Mouse (Mus musculus) right cerebral cortex, adult 18-20 months (tissue): ENCODE measurements around the gene Rtn1.
A peak's percentile ranks its signal among the peaks of the same experiment; 100 is the strongest.

Experiments
- DNase-seq: peaks from one replicate; pipeline ENCODE4 v3.0.0; 2022; ENCODE audit warnings: mixed read lengths

Gene Rtn1

DNA sequence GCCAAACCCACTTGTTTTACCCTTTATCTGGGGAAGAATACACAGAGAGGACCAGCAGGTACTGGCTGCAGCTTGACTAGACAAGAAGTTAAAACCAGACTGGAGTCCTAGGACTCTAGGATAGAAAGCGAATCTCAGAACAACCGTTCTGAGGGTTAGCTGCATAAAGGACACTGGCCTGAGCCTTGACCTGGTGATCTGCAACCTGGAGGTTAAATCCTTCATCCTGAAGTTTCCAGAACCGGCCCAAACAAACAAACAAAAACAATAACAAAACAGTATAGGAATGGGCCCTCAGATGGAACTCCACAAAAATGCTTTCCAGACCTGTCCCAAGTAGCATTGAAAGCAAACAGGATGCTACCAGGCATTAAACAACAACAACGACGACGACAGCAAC lies at the start of gene Rtn1:
Gene Rtn1 (minus strand): TSS at position 101 of the 400 bp plus-strand sequence.
- no peak for DNase-seq

DNA sequence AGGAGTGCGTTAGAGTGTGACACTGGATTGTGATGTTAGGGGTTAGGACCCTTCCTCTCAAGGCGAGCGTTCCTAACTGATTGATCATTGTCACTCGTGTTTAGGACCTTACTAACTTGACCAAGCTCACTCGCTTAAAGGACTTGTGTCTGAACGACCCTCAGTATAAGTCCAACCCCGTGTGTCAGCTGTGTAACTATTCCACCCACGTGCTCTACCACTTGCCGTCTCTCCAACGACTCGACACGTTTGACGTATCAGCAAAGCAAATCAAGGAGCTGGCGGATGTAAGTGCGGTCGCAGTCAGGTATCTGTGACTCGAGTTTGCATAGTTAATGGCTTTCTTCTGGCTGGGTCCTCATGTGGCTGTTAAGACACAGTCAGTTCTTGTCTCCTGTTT lies 45.1 kb upstream of the Rtn1 start:
- DNase-seq: no peak

DNA sequence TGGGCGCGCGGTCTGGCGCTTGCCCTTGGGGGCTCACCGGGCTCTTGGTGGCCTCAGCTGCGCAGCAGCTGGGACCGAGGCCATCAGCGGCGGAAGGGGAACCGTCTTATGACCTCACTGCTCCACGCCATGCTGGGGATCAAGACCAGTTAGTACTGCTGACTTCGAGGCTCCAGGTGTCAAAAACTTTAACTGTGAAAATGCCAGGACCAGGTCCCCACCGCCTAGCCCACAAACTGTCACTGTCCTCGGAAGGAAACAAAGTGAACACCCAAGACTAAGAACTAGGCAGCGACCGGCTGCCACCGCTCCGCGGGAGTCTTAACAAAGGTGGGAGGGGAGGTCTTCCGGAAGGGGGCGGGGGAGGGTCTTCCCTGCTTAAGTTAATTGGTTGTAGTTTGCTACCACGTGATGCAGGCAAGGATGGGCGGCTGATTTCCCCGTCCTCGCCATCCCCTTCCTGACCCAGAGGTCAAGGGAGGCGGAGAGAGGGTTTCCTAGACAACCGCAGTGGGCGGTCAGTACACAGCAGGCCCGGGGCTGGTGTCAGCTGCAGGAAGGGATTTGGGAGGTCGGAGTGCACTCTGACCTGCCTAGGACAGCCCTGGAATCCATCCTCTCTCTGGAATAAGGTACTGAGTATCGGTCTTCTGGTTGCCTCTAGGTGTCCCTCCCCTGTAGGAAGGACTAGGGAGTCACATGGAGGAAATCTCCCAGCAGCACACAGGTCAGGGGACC lies 33.2 kb upstream of the Rtn1 start, which contains the start of gene Lrrc9:
Gene Lrrc9 (plus strand): TSS at position 28 of the 738 bp plus-strand sequence.
- peak; percentile 31 for DNase-seq

DNA sequence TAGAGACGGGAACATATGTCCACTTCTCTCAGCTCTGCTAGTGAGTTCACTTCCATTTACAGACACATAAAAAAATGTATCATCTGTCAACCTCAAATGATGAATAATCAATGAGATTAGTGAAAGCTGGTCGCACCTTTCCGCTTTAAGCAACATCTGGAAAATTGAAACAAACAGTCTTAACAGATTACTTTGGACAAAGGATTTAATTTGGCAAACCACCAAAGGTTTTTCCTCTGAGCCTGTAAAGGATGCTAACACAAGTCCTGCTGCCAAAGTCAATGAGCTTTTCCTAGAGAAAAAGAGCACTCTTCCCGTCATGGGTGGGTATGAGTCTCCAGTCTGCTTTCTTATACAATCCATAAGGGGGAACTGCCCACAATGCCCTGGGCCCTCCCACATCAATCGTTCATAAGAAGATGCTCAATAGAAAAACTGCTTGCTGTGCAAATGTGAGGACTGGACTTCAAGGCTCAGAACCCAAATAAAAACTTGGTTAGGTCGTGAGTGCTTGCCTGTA lies 30.2 kb upstream of the Rtn1 start:
- DNase-seq: no peak

DNA sequence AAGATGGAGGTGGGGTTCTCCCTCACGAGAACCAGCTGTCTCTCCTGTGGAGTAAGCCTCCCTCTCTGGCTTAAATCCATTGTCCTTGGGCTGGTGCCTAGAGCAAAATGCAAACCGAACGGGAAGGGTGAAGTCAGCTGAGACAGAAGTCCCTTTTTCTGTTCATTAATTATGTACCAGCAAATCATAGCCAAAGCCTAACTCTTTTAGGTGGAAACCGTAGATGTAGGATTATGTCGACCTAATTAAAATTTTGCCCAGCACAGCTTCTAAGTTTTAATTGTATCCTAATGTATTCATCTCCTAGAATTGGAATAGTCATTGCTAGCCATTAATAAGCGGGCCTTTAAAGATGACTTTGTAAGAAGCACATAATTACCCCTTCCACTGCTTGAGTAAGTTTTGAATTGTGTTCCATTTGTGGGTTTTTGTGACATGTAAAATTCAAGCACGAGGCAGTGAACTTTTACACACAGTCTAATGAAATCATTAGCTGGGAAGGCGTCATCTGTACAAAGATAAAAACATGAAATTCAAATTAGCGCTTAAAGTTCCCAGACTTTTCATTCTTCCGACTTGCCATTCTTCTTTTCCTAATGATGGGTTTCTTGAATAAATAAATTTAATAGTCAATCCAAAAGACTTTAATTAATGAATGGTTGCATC lies 29.0 kb upstream of the Rtn1 start:
- no peak for DNase-seq

DNA sequence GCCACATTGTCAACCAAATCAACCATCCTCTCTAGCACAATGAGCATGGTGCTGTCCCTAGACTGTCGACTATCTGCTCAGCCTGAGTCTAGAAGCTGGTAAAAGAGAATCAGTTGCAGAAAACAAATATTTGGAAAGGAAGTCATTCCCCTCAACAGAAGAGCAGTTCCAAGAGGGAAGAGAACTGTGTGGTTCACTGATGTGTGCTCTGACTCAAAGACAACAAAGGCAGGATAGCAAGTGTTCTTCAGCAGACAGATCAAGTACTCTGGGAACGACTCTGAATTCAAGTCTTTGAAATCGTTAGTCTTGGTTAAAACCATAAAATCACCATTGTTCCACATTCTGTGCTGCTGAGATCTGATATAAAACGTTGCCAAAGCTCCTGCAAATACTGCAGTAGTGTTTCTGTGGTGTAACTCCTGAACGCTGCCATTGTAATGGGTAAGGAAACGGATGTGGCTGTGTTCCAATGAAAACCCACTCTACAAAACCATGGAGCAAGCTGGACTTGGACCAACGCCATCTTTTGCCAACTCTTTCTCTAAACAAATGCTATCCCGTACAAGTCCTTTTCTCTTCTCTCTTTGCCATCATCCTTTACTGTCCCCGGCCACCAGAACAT lies 24.5 kb upstream of the Rtn1 start:
- no peak for DNase-seq

DNA sequence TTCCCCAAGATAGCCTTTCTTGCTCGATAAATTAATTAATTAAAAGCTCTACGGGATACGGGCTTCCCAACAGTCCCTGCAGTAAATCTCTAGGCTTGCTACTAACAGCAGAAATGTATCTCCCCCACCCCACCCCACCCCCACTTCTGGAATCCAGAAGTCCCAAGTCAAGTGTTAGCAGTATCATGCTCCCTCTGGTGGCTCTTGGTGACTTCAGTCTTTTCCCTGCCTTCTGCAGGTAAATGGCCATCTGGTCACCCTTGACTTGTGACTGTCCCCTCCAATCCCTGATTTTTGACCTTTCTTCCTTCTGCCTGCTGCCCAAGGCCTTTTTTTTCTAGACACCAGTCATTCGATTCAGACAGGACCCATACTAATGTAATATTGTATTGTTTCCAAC lies 23.4 kb upstream of the Rtn1 start:
- no peak for DNase-seq

DNA sequence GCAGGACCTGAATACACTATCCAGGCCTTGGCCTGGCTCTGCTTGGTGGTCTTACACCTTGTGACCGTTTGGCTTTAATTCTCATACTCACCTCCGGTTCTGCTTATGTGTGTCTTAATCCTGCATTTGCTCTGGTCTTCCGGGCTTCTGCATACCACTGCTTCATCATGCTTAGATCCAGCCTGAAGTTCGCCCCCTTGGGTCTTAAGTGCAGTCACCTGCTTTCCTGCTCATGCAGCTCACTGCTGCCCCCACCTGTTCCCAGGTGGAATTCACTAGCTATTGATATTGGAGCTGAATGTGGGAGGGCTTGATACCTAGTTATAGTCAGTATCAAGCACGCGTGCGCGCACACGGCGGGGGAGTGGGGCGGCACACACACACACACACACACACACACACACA lies 18.9 kb upstream of the Rtn1 start:
- DNase-seq: peak; percentile 79

DNA sequence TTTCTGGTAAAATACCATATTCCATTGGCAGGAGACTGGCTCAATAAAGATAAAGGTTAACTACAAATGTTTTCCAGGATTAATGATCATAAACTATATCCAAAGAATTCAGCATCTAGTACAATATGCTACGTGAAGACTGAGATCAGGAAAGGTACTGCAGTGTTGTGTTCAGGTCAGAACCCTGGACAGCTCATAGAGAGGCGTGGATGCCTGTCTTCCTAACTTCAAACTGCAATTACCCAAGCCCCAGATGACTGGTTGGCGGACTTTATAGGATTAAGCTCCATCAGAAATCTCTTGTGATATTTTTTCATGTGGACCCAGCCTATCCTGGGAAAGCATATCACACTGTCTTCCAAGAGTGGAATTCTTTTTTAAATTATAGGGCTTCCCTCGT lies 13.8 kb upstream of the Rtn1 start:
- DNase-seq: no peak

DNA sequence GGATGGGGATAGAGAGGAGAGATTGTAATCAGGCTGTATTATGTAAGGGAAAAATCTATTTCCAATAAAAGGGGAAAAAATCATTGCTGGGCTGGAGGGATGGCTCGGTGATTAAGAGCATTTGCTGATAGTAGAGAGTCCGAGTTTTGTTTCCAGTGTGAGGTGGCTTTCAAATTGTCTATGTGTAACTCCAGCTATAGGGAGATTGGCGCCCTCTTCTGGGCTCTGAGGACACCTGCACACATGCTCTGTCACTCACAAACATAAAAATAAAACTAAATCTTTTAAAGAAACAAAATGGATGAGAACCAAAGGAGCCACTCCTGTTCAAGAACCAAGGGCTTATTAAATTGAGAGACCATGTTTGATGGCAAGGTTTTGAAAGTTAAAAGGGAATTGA lies 8.9 kb upstream of the Rtn1 start:
- DNase-seq: peak; percentile 51

DNA sequence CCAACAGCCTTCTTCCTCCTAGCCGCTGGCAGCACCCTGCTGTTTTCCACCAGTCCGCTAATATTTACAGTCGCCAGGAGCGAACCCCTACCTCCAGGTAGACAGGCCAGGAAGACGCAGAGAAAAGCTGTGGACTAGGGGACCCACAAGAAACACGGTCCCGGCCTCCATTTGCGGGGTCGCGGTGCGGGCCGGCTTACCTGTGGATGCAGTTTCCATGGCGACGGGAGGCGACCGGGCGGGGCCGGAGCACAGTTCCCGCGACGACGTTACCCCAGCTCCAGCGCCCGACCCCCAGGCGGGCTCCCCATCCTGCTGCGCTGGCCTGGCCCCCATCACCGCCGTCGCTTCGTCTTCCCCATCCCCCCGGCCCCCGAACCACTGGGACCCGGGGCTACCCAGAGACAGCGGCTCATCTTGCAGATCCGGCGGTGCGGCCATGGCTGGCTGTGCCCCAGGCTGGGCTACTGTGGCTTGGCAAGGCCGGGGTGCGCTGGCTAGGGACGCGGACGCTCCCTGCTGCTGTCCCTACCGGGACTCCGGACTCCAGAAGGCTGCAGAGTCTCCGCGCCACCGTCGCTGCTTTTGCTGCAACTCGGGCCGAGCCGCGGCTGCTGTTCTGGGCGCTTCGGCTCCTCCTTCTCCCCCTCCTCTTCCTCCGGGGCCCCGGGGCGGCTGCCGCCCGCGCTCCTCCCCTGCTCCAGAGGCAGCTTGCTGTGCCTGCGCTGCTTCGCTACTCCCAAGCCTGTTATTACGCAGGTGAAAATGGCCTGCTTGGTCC lies 553 bp downstream of the Rtn1 start:
- peak; percentile 87 for DNase-seq

DNA sequence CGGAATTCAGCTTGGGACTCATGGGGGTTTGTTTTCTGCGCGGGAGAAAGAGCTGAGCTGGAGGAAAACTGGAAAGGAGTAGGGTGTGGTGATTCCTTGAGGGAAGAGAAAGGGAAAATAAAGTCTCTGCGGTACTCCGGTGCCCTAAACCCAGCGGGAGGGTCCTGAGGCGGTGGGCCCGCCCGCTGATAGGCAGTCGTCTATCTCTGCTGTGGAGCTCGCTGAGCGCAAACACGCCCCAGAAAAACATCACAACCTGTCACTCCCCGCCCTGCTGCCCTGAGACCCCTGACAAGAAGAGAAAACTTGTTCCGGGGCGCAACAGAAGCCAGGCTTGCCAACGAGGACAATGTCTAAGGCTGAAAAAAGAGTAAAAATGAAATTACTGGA lies 1.1 kb downstream of the Rtn1 start:
- no peak for DNase-seq

DNA sequence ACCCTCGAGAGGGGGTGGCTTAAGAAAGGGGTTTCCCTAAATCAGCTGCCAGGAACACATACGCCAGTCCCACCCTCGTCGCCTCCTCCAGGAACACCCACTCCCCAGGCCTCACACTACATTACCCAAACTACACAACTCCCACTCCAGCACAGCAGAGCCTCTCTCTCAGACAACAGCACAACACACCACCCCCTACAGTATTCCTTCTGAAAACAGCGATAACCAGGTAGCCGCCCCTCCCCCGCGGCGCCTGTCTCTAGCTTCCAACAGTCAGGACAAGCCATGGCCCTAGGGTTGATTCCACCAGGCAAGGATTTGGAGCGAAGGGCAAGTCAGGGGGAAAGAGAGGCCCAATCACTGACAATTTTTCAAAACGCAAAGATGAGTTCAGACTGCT lies 1.7 kb downstream of the Rtn1 start:
- DNase-seq: peak; percentile 41

DNA sequence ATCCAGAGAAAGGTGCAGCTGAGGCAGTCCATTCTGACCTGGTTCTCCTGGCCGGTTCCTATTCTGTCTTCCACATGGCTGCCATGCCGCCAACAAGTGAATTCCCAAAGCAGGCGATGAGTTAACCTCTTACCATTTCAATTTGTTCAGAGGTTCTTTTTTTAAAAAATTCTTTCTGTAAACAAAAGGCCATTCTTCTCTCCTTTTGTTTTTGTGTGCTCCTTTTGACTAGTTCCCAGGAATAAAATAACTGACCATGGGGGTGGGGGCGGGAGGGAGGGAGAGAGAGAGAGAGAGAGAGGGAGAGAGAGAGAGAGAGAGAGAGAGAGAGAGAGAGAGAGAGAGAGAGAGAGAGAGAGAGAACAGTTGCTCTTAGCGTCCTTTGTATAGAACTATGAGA lies 3.8 kb downstream of the Rtn1 start:
- no peak for DNase-seq

DNA sequence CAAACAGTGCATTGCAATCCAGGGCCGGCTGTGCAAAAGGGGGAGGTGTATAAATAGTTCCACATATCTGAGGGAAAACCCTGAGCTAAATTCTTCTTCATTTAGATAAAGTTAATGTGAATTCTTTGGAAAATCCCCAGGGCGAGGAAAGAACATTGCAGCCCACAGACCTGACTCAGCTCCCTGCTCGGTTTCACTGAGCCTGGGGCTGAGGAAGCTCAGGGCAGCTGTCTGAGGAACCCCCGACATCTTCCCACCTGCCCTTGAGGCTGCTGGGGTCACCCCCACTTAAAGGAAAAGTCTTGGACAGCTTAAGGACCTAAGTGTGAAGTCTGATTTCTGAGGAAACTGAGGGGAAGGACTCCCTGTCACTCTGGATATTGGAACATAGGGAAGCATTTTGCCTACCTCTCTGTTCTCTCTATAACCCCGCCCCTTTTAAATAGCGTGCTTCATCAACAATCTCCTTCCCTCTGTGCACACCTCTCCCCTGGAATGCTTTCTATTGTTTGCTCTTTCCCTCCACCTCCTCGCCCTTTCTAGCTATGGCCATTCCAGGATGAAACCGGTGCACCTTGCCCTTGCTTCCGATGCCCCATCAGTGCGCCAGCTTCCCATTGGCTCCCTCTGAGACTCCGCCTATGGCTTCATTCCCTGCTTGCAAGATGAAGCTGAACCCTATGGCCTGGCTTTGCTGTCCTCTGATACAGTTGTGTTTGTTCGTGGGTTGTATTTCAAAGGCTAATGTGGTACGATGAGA lies 15.6 kb downstream of the Rtn1 start:
- peak; percentile 67 for DNase-seq

DNA sequence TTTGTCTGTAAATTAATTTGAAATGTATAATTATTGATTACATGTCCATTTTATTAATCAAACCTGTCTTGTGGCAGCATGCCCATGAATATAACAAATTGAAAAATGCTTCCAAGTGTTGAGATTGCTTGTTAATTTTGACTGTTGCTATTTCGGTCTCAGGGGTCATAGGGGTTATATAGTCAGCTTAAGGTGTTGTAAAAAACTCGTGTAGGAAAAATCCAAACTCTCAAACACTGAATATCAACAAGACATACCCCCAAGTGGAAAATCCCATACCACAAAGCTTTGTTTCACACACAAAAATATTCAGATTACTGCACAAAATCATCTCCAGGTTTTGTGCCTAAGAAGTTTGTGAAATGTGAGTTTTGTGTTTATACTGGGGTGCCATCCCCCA lies 18.5 kb downstream of the Rtn1 start:
- no peak for DNase-seq

DNA sequence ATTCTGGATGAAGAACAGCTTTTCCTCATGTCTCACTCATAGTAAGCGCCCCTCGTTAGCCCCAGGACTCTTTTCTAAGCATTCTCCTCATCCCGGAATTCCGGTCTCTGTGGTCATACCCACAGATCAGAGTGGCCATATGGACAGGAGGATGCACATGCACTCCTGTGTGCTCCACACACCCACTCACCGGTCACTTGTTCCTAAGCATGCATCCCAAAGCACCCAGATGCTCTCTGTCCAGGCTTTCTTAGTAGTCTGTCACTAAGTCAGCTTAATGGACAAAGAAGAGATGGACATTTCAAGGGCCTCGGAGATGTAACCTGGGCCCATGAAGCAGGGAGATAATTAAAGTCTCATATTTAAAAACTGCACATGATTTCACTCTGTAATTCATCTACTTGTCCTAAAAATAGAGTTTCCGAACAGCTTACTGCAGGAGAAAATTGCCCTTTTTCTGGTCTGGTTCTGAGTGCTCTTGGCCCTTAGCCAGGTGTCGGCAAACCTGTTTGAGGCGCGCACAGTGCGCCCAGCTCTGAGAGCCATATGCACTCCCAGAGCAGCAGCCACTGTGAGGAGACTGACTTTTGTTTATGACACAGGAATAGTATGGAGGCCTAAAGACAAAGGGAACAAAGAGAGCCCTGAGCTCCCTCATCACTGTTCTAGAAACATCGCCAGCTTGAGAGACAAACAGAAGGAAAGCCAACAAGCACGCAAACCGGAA lies 19.3 kb downstream of the Rtn1 start:
- no peak for DNase-seq

DNA sequence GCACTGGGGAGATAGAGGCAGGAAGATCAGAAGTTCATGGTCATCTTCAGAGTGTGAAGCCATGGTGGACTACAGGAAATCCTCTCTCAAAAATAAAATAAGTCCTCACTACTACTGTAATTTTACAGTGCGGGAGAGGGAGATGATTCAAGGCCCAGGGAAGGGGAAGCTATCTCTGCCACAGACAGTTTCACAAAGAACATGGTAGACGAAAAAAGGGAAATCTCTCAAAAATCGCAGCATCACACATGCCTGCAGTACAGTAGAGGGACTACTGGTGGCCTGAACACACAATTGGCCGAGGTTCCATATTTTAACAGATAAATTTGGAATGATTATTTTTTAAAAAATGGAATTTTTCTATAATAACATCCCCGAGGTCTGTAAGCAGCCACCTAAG lies 20.0 kb downstream of the Rtn1 start:
- DNase-seq: no peak

DNA sequence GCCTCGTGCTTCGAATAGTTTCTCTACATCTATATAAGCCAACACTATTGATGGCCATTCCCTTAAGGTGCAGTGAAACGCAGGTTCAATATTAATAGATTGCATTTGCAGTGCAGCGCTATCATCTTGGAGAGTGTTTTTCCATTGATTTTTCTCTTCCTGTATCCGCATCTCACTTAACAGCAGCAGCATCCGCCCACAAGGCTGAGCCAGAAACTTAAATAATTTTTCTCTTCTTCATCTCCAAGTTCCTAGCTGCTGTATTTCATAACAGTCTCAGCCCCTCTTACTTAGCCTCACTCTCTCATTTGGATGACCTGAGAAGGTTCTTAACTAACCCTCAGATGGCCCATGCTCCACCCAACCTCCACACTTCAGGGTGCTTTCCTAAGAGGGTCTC lies 20.7 kb downstream of the Rtn1 start:
- peak; percentile 38 for DNase-seq

DNA sequence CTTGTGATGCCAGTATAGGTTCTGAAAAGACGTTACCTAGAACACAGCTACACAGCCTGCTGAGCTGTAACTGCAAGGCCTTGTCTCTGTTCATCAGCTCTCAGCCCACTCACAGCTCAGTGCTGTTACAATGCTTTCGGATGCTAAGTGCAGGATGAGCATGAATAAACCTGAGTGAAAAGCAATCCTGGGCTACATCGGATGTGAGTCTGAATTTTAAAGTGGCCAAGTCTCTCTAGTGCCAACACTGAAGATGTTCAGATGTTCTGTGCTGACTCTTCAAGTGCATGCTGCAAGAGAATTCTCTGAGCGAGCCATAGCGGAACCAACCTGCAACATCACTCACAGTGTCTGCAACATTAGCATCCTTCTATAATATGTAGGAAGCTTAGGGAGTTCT lies 32.5 kb downstream of the Rtn1 start:
- DNase-seq: peak; percentile 56

DNA sequence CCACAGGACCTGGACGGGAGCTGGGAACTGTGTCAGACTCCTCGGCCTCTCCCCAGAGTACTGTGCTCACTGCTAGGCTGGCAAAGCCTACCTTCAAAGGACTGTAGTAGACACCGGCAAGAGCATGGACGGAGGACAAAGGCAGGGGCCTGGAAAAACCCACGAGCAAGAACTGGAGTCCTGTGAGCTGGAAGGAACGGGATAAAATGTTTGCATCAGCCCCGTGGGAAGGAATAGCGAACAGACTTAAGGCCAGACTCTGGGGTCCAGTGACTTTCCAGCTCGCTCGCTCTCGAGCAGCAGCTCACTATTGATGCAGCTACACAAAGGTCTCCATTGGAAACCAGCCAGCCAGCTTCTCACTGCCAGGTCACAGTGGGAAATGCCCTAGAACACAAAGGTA lies 34.0 kb downstream of the Rtn1 start:
- no peak for DNase-seq
